Mouse (Mus musculus) stomach, postnatal 0 days (tissue): Measurements from ENCODE around the gene Txnrd1.

ENCODE experiments used
- CTCF ChIP-seq: IDR thresholded peaks from 2 replicates; pipeline ENCODE4 v1.5.1; 2016; ENCODE audit warnings: antibody characterized with exemption, low read depth, mild to moderate bottlenecking, moderate library complexity
- EP300 ChIP-seq: optimal IDR thresholded peaks from 2 replicates; pipeline ENCODE3; 2016; ENCODE audit warnings: antibody characterized with exemption

- TF ChIP-seq CTCF: no peak
- no peak for TF ChIP-seq EP300
Measured at GRCm38 (mm10) chr10:82809352-82809751, 24.4 kb upstream of the Txnrd1 start.
